Mouse (Mus musculus) liver, embryonic 13.5 days (tissue): Measurements from ENCODE around the gene 4930539E08Rik. TPM values are rescaled to one million over a fixed set of nuclear protein-coding genes. Genes with fewer than 3 reads are reported as not detected.

Experiments
- ATAC-seq: fragments of 200-750 bp; cut with Nextera tagmentation; 2 replicates; pipeline ENCODE4 v1.8.0; 2017; ENCODE audit warnings: low read depth, mild to moderate bottlenecking, moderate number of reproducible peaks, moderate library complexity
- DNase-seq: peaks from one replicate; pipeline ENCODE4 v3.0.0; 2022
- H3K27ac ChIP-seq: fragments of 300-500 bp; sonication (generic); 2 replicates; pipeline ENCODE4 v1.5.1; 2015; ENCODE audit warnings: moderate library complexity, mild to moderate bottlenecking, inconsistent platforms
- H3K27me3 ChIP-seq: fragments of 300-500 bp; sonication (generic); 2 replicates; pipeline ENCODE4 v1.6.1; 2015; ENCODE audit warnings: mild to moderate bottlenecking, inconsistent platforms
- H3K36me3 ChIP-seq: fragments of 300-500 bp; sonication (generic); 2 replicates; pipeline ENCODE4 v1.6.1; 2015; ENCODE audit warnings: mild to moderate bottlenecking, inconsistent platforms
- H3K4me1 ChIP-seq: fragments of 300-500 bp; sonication (generic); replicated peaks from 2 replicates; pipeline ENCODE4 v1.6.1; 2015; ENCODE audit warnings: inconsistent platforms
- H3K4me2 ChIP-seq: fragments of 300-500 bp; sonication (generic); 2 replicates; pipeline ENCODE4 v1.6.1; 2015; ENCODE audit warnings: inconsistent platforms, mild to moderate bottlenecking, moderate library complexity
- H3K4me3 ChIP-seq: fragments of 300-500 bp; sonication (generic); replicated peaks from 2 replicates; pipeline ENCODE4 v1.5.1; 2015; ENCODE audit warnings: mild to moderate bottlenecking, inconsistent platforms
- H3K9ac ChIP-seq: fragments of 300-500 bp; sonication (generic); 2 replicates; pipeline ENCODE4 v1.6.1; 2015; ENCODE audit warnings: mild to moderate bottlenecking, inconsistent platforms
- H3K9me3 ChIP-seq: fragments of 300-500 bp; sonication (generic); replicated peaks from 2 replicates; pipeline ENCODE4 v1.6.1; 2016; ENCODE audit warnings: inconsistent platforms
- WGBS: fragments of 180-500 bp; shearing (Covaris S2); methylation state at CpG from one replicate; pipeline ENCODE4 v1.1.7; 2015; ENCODE audit not compliant: insufficient replicate concordance; 5-methylcytosine and 5-hydroxymethylcytosine counted together
- polyA plus RNA-seq: library from polyadenylated mRNA; unstranded; fragments of >200 nt; fragmentation: Nextera tagmentation; extraction: Ambion mirVana; gene quantifications from 2 replicates; pipeline ENCODE4 v1.2.1, GENCODE M21; 2015

4930539E08Rik gene
- polyA plus RNA-seq, 1 experiment from 2014 or later, result 0.15 TPM

DNA sequence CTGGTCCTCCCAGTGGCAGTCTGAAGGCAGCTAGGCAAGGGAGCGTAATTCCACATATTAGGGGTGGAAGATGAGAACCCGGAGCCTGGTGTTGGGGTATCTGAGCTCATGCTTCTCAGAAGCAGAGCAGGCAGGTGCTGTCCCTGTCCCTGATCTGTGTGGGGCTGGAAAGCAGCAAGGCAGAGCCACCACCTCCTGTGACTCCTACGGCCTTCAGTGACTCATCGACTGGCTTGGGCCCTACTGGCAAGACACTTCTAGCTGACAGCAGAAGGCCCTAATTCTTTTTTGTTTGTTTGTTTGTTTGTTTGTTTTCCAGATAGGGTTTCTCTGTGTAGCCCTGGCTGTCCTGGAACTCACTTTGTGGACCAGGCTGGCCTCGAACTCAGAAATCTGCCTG is 64.6 kb downstream of the 4930539E08Rik start:
- Histone ChIP-seq H3K4me2 (no peak overlapping the region), H3K9me3 (no peaks in the 10 kb centered on the region), H3K9ac (no peak overlapping the region), H3K4me3 (no peak overlapping the region), H3K27ac (no peak overlapping the region), H3K27me3 (no peaks in the 10 kb centered on the region), H3K4me1 (peaks cover 27% of the 10 kb centered on the region), H3K36me3 (no peaks in the 10 kb centered on the region)
- WGBS, result 88% methylated on average over 5 of the region's 5 CpGs
- DNase-seq (no peak), ATAC-seq (no peak)

DNA sequence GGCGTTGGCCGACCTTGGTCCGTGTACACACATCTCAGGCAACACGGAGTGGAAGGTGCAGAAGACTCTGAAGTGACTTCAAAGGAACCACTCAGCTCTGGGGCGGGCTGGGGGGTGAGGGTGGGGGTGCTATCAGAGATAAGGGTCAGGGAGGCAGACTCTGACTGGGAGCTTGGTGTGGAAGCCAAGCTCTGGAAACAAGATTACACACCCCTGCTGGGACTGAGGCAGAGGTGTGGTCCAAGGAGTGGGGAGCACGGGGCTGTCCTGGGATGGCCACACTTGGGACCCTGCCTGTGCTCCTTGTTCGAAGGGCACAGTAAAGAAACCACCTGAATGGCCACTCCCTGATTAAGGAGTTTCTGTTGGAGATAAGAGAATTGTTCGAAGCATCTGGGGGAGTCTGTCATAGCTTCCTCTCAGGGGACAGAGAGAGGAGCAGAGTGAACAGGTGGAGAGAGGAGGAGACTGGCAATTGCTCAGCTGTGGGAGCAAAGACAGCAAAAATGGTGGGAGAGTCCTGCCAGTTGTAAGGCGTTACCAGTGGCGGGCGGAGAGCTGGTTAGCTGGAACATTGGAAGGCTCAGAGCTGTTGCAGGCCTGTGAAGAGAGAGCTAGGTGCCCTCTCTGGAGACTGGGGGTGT is 68.0 kb downstream of the 4930539E08Rik start:
- no peak overlapping the region for H3K4me3 ChIP-seq
- peaks cover 27% of the 10 kb centered on the region for H3K4me1 ChIP-seq
- peak overlapping the region; percentile 26; the same call in 1 of the 2 replicates for H3K9ac ChIP-seq
- no peaks in the 10 kb centered on the region for H3K36me3 ChIP-seq
- H3K27me3 ChIP-seq, result no peaks in the 10 kb centered on the region
- H3K9me3 ChIP-seq, result no peaks in the 10 kb centered on the region
- peak; percentile 48 for DNase-seq
- WGBS, result 25% methylated on average over 11 of the region's 11 CpGs
- peak overlapping the region; percentile 38 for H3K4me2 ChIP-seq
- peak overlapping the region; percentile 35; the same call in 1 of the 2 replicates for H3K27ac ChIP-seq
- ATAC-seq, result peak; percentile 84

Other genes with a start within 250 kb of the 4930539E08Rik start
- 0.09 and 0.20 TPM in 2 replicates for gene Slc26a8, start 225.1 kb downstream of the 4930539E08Rik start, polyA plus RNA-seq
- gene Mapk14, start 224.0 kb downstream of the 4930539E08Rik start, polyA plus RNA-seq, result 30.8 and 32.5 TPM in 2 replicates
- 0.75 and 1.2 TPM in 2 replicates for gene AC170998.1, start 189.2 kb downstream of the 4930539E08Rik start, polyA plus RNA-seq
- 1.7 and 2.2 TPM in 2 replicates for gene Mapk13, start 146.0 kb downstream of the 4930539E08Rik start, polyA plus RNA-seq
- 61.8 and 69.9 TPM in 2 replicates for gene Brpf3, start 114.2 kb downstream of the 4930539E08Rik start, polyA plus RNA-seq
- gene Pnpla1, start 56.9 kb downstream of the 4930539E08Rik start, polyA plus RNA-seq, result not detected in 2 replicates
- 0.45 and 0.46 TPM in 2 replicates for gene Pxt1, start 28.5 kb upstream of the 4930539E08Rik start, polyA plus RNA-seq
- gene Kctd20, start 36.6 kb upstream of the 4930539E08Rik start, polyA plus RNA-seq, result 65.8 and 78.6 TPM in 2 replicates
- gene Stk38, start 92.7 kb upstream of the 4930539E08Rik start, polyA plus RNA-seq, result 38.4 and 44.6 TPM in 2 replicates
- gene Srsf3, start 117.3 kb upstream of the 4930539E08Rik start, polyA plus RNA-seq, result 320 and 398 TPM in 2 replicates
- 8.6 and 10.1 TPM in 2 replicates for gene Cdkn1a, start 175.7 kb upstream of the 4930539E08Rik start, polyA plus RNA-seq
- gene Rab44, start 198.8 kb upstream of the 4930539E08Rik start, polyA plus RNA-seq, result 4.4 and 5.3 TPM in 2 replicates